Mouse (Mus musculus): Measurements from ENCODE around the gene Abcc2. TPM values are rescaled to one million over a fixed set of nuclear protein-coding genes. Genes with fewer than 3 reads are reported as not detected.

Gene Abcc2
- not detected in 2 replicates for polyA plus RNA-seq (2016; fragmentation: Nextera tagmentation; extraction: Ambion mirVana)

DNA sequence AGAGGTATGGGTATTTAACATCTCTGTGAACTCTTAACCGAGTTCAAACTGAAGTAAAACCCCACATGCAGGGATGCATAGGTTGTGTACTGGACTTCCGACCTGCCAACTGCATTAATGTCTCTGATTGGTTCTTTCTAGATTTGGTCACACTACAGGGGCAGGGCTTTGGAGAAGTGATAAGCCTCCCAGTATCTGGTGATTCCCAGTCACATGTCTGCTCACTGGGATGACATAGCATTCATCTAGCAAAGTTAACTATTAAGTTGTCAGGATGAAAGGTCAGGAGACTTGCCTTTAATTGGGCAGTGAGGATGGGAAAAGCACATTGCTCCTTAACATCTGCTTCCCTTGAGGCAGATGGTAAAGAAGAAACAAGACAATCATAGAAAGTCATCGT, at the start of gene Abcc2:
Abcc2 (plus strand) TSS at position 213 of the 400 bp plus-strand sequence.
- no peaks in the 10 kb centered on the region for H3K4me1 ChIP-seq
- no peak within 1 kb of the TSS for H3K27ac ChIP-seq
- WGBS, result 83% methylated on average over 3 of the region's 3 CpGs
- H3K27me3 ChIP-seq, result no peaks in the 10 kb centered on the region
- no peaks in the 10 kb centered on the region for H3K36me3 ChIP-seq
- H3K9me3 ChIP-seq (replicated peaks), result no peaks in the 10 kb centered on the region
- no peak within 1 kb of the TSS for H3K4me2 ChIP-seq (replicated peaks)
- no peak within 1 kb of the TSS for H3K4me3 ChIP-seq
- H3K9ac ChIP-seq, result no peak within 1 kb of the TSS
- ATAC-seq (ENCODE audit: low FRiP score), result no peak

DNA sequence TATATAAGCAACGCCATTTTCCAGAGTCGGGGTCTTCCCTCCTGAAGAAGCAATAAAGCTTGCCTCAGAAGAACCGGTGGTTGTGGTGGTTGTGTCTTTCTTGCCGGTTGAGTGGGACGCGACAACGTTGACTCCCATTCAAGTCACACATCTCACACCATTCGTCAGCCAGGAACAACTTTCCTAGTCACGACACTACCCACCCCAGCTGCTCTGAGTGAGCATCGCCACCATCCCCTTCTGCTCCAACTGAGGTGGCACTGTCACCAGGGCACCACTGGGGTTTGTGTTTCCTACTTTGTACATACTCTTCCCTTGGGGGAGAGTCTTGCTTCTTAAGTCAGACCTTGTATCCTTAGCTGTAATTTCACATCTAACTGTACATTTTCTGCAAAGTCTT, 43.6 kb upstream of the Abcc2 start:
- H3K9me3 ChIP-seq (replicated peaks), result no peaks in the 10 kb centered on the region
- no peaks in the 10 kb centered on the region for H3K4me1 ChIP-seq
- ATAC-seq (ENCODE audit: low FRiP score), result no peak
- H3K27ac ChIP-seq, result no peak overlapping the region
- no peak overlapping the region for H3K4me2 ChIP-seq (replicated peaks)
- peaks cover 82% of the 10 kb centered on the region for H3K36me3 ChIP-seq
- H3K27me3 ChIP-seq, result no peaks in the 10 kb centered on the region
- no peak overlapping the region for H3K9ac ChIP-seq
- 95% methylated on average over 10 of the region's 10 CpGs for WGBS
- H3K4me3 ChIP-seq, result no peak overlapping the region

DNA sequence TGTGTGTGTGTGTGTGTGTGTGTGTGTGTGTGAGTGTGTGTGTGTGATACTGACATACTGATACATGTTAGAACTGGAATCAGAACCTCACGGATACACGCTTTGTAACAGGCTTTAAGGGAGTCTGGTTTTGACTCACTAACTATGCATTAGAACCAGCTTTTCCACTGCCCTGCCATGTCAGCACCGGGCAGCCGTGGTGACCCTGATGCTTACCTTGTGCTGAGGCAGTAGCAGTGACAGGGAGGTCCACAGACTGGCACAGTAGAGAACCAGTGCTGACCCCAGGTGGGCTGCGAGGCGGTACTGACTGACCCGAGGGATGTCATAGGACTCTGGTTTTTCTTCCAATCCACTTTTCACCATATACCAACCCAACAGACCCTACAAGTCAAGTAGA, 38.6 kb upstream of the Abcc2 start:
- no peak overlapping the region for H3K27ac ChIP-seq
- peaks cover 84% of the 10 kb centered on the region for H3K36me3 ChIP-seq
- no peak overlapping the region for H3K4me3 ChIP-seq
- no peaks in the 10 kb centered on the region for H3K27me3 ChIP-seq
- no peaks in the 10 kb centered on the region for H3K9me3 ChIP-seq (replicated peaks)
- no peak overlapping the region for H3K9ac ChIP-seq
- 93% methylated on average over 7 of the region's 7 CpGs for WGBS
- H3K4me1 ChIP-seq, result no peaks in the 10 kb centered on the region
- no peak for ATAC-seq (ENCODE audit: low FRiP score)
- H3K4me2 ChIP-seq (replicated peaks), result no peak overlapping the region

DNA sequence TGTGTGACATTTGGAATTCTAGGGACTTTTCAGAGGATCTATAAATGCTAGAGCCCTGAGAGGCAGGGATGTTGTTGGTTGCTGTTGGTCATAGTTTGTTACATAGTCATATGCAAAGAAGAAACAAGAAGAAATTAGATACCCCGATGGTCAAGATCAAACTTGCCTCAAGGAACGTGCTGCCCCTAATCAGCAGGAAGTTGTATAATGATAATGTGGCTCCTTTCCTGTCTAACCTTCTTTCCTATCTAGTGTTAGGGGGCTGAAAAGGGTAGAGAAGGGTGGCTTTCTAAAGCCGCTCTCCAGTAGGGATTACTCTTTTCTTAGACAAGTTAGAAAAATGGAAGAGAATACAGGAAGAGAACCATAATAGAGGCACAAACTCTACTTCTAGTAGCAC, 36.3 kb upstream of the Abcc2 start:
- Histone ChIP-seq H3K9ac (no peak overlapping the region), H3K36me3 (peaks cover 70% of the 10 kb centered on the region), H3K4me1 (no peaks in the 10 kb centered on the region), H3K27ac (no peak overlapping the region), H3K4me2 (replicated peaks) (no peak overlapping the region), H3K27me3 (no peaks in the 10 kb centered on the region), H3K4me3 (no peak overlapping the region), H3K9me3 (replicated peaks) (no peaks in the 10 kb centered on the region)
- WGBS, result 92% methylated on average over 3 of the region's 3 CpGs
- ATAC-seq (ENCODE audit: low FRiP score), result no peak

DNA sequence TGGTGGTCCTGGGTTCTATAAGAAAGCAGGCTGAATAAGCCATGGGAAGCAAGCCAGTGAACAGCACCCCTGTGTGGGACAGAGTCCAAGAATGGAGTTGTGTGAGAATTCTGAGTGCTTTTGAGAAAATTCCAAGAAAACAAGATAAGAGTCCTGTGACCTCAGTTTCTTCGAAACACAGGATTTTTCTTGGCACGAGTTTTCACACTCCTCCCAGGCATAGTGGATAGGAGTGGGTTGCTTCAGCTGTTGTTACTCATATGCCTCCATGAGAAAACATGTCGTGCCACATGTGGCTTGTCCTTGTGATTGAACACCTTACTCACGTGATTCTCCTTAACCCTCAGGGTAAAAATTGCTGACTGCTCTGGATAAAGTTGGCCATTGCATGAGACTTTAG, 34.1 kb upstream of the Abcc2 start:
- Histone ChIP-seq H3K9me3 (replicated peaks) (no peaks in the 10 kb centered on the region), H3K9ac (no peak overlapping the region), H3K27me3 (no peaks in the 10 kb centered on the region), H3K4me2 (replicated peaks) (no peak overlapping the region), H3K27ac (no peak overlapping the region), H3K4me3 (no peak overlapping the region), H3K4me1 (no peaks in the 10 kb centered on the region), H3K36me3 (peaks cover 53% of the 10 kb centered on the region)
- ATAC-seq (ENCODE audit: low FRiP score), result no peak
- WGBS, result 95% methylated on average over 4 of the region's 4 CpGs

DNA sequence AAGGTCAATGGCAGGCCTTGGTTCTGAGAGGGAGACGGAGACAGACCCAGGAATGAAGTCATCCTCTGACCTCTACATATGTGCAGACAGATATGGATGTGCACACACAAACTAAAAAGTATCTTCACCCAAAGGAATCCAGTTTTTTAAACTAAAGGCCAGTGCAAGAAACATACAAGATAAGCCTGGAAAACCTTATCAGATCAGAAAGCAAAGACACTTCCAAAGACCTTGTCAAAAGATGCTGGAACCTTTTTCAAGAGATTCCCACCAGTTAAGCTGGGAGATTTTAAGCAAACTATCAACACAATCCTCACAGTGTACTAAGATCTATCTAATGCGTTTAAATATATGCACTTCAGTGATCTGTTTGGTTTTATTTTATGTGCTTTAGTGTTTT, 32.0 kb upstream of the Abcc2 start:
- Histone ChIP-seq H3K27ac (no peak overlapping the region), H3K4me2 (replicated peaks) (no peak overlapping the region), H3K4me1 (peaks cover 4% of the 10 kb centered on the region), H3K27me3 (no peaks in the 10 kb centered on the region), H3K9ac (no peak overlapping the region), H3K9me3 (replicated peaks) (no peaks in the 10 kb centered on the region), H3K36me3 (peaks cover 37% of the 10 kb centered on the region), H3K4me3 (no peak overlapping the region)
- ATAC-seq (ENCODE audit: low FRiP score), result no peak
- WGBS, result 95% methylated on average over 2 of the region's 2 CpGs

DNA sequence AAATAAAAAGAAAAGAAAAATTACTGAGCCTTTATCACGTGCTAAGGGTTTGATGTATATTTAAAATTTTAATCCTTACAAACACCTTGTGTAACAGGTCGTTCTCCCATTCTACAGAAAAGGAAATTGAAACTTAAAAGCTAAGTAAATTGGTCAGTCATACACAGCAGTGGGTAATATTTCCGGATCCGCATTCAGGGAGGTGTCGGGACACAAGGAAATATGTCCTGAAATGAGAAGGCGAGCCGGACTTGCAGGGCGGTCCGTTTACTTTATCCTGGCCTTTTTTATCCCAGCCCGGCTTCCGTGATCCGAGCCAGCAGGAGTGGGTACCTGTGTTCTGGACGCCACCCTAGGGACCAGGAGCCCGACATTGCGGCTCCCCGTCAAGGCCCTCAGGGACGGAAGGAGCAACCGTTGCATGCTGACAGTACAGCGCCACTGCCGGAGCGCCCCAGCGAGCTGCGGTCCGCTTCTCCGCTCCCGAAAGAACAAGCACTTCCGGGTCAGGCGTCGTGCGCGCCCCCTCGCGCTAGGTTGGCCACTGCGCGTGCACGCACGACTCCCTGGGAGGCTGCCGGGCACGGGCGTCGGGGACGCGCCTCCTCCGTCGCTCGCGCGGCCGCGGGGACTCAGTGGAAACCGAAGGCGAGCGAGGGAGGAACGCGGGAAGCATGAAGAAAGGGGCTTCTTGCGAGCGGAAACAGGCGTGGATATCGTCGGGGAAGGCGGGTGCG, 29.3 kb upstream of the Abcc2 start, which contains the start of the genes Cutc and Cox15:
Cutc (plus strand) TSS at position 508 of the 737 bp plus-strand sequence.
Cox15 (minus strand) TSS at position 512 of the 737 bp plus-strand sequence.
- Histone ChIP-seq H3K4me3 (peak within 1 kb of the TSS; percentile 67), H3K27me3 (no peaks in the 10 kb centered on the region), H3K9ac (peak within 1 kb of the TSS; percentile 66), H3K9me3 (replicated peaks) (no peaks in the 10 kb centered on the region), H3K36me3 (peaks cover 13% of the 10 kb centered on the region), H3K27ac (peak within 1 kb of the TSS; percentile 89), H3K4me2 (replicated peaks) (peak within 1 kb of the TSS; percentile 61), H3K4me1 (peaks cover 4% of the 10 kb centered on the region)
- WGBS, result 1% methylated on average over 61 of the region's 62 CpGs
- ATAC-seq (ENCODE audit: low FRiP score), result peak; percentile 95

DNA sequence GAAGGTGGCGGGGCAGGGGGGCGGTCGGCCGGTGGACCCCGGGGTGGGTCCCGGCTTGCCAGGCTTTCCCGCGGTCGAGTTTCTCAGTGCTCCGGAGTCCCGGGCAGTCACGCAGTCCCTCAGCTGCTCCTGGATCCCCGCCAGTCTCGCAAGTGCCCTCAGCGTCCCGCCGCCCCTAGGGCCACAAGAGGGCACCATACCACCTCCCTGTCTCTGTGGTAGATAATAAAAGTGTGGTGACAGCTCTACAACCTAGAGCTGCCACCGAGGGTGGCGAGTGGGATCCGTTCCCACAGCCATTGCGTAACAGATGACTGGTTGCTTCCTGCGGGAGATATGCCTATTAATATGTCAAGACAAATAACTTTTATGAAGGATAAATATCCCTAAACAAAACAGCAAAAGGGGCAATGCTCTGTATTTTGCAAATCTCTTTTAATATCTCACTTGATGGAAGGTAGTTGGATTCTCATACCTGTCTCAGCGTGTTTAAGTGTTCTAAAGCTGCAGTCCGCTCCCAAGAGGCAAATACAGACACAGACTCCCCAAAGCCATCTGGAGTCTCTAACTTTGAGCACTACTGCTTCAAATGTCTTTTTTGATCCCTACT, 28.7 kb upstream of the Abcc2 start:
- peak overlapping the region; percentile 67 for H3K4me3 ChIP-seq
- H3K9me3 ChIP-seq (replicated peaks), result no peaks in the 10 kb centered on the region
- peak; percentile 92 for ATAC-seq (ENCODE audit: low FRiP score)
- H3K4me1 ChIP-seq, result peaks cover 4% of the 10 kb centered on the region
- peak overlapping the region; percentile 66 for H3K9ac ChIP-seq
- H3K27ac ChIP-seq, result peak overlapping the region; percentile 89
- WGBS, result 1% methylated on average over 24 of the region's 24 CpGs
- peaks cover 7% of the 10 kb centered on the region for H3K36me3 ChIP-seq
- peak overlapping the region; percentile 61 for H3K4me2 ChIP-seq (replicated peaks)
- H3K27me3 ChIP-seq, result no peaks in the 10 kb centered on the region

DNA sequence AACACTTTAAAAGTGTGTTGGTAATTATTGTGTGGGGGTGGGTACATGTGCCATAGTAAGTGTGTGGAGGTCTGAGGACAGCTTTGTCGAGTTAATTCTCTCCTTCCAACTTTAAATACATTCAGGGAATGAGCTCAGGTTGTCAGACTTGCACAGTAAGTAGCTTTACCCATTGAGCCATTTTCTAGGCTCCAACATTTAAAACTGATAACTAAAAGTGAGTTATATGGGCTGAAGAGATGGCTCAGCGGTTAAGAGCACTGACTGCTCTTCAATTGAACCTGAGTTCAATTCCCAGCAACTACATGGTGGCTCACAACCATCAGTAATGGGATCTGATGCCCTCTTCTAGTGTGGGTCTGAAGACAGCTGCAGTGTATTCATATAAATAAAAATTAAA, 27.8 kb upstream of the Abcc2 start:
- Histone ChIP-seq H3K9ac (no peak overlapping the region), H3K4me1 (peaks cover 4% of the 10 kb centered on the region), H3K4me2 (replicated peaks) (no peak overlapping the region), H3K36me3 (no peaks in the 10 kb centered on the region), H3K27me3 (no peaks in the 10 kb centered on the region), H3K27ac (no peak overlapping the region), H3K9me3 (replicated peaks) (no peaks in the 10 kb centered on the region), H3K4me3 (no peak overlapping the region)
- 83% methylated on average over 2 of the region's 2 CpGs for WGBS
- no peak for ATAC-seq (ENCODE audit: low FRiP score)

DNA sequence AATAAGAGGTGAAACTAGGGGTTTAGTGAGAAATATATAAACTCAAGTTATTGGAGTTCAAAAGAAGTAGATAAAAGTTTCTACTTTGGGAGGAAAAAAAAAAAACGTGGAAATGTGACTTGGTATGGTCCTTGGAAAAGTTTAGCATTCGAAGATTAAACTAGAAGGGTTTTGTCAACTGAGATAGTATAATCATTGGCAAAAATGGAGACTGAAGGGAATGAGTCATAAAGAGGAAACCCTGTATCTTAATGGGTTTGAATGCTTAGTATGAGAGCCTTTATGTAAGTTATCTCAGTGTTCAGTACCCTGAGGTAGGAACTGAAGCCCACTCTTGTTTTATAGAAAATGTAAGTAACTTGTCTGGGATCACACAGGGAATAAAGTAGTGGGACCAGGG, 27.1 kb upstream of the Abcc2 start:
- 70% methylated on average over 2 of the region's 2 CpGs for WGBS
- Histone ChIP-seq H3K4me1 (peaks cover 4% of the 10 kb centered on the region), H3K9ac (no peak overlapping the region), H3K27me3 (no peaks in the 10 kb centered on the region), H3K27ac (no peak overlapping the region), H3K4me2 (replicated peaks) (no peak overlapping the region), H3K9me3 (replicated peaks) (no peaks in the 10 kb centered on the region), H3K36me3 (no peaks in the 10 kb centered on the region), H3K4me3 (no peak overlapping the region)
- no peak for ATAC-seq (ENCODE audit: low FRiP score)

DNA sequence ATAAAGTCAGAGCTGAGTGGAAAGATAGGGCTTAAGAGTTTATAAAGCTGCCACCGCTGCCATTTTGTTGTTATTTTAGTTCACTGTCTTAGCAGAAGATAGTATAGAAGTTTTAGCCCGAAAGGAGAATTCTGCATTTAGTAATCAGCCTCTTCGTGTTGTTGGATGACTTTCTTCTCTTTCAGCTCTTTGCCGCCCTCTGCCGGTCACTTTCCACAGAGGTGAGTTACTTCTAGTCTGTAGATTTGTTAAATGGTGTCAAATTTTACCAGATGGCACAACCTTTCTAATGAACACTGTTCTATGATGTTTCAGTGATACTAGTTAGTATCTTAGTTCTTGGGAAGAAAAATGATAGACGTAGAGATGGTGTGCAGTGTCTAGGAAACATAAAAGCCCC, 21.5 kb upstream of the Abcc2 start:
- H3K9ac ChIP-seq, result no peak overlapping the region
- 27% methylated on average over 6 of the region's 6 CpGs for WGBS
- no peak overlapping the region for H3K4me3 ChIP-seq
- H3K27me3 ChIP-seq, result no peaks in the 10 kb centered on the region
- no peaks in the 10 kb centered on the region for H3K4me1 ChIP-seq
- no peak overlapping the region for H3K27ac ChIP-seq
- no peak for ATAC-seq (ENCODE audit: low FRiP score)
- H3K9me3 ChIP-seq (replicated peaks), result no peaks in the 10 kb centered on the region
- H3K4me2 ChIP-seq (replicated peaks), result no peak overlapping the region
- H3K36me3 ChIP-seq, result no peaks in the 10 kb centered on the region

DNA sequence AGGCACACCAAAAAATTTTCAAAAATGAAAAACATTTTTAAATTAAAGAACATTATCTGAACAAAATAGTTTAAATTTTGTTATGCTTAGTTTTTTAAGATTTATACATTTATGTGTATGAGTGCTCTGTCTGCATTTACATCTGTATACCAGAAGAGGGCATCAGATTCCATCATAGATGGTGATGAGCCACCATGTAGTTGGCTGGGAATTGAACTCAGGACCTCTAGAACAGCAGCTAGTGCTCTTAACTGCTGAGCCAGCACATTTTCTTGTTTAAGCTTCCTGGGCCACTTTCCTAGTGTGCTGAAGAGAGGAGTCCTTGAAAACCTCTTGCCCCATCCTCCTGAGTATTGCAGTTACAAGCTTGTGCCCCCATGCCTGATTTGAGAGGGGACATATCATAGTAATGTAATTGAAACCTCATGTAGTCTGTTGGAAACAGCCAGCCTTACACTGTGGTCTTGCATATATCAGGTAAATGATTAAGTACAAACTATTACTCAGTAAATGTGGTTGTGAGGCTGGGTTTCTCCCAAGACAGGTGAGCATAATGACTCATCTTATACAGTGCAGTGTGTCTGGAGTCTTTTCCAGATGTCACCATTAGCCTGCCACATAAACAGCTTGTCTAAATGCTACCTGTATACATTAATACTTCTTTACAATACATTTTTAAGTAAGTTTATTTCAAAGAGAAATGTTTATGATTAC, 20.3 kb upstream of the Abcc2 start:
- no peak overlapping the region for H3K4me2 ChIP-seq (replicated peaks)
- H3K4me1 ChIP-seq, result no peaks in the 10 kb centered on the region
- no peak overlapping the region for H3K4me3 ChIP-seq
- no peak overlapping the region for H3K9ac ChIP-seq
- H3K27me3 ChIP-seq, result no peaks in the 10 kb centered on the region
- no peaks in the 10 kb centered on the region for H3K9me3 ChIP-seq (replicated peaks)
- ATAC-seq (ENCODE audit: low FRiP score), result no peak
- no peak overlapping the region for H3K27ac ChIP-seq
- no peaks in the 10 kb centered on the region for H3K36me3 ChIP-seq

Data from hindbrain, embryonic 12.5 days (tissue).